Mouse (Mus musculus) adipose tissue, adult 10 weeks (tissue): ENCODE results near the gene Fbxw25. TPM values are rescaled to one million over a fixed set of nuclear protein-coding genes. Genes with fewer than 3 reads are reported as not detected.

Source experiments
- polyA plus RNA-seq: library from polyadenylated mRNA; stranded (reverse); fragments of 350-450 nt; fragmentation: Illumina TruSeq; extraction: RNeasy Lipid Tissue Mini Kit (QIAGEN cat#74804); gene quantifications from one replicate; pipeline ENCODE4 v1.2.3, GENCODE M21; 2014; ENCODE audit warnings: low read depth, low replicate concordance

Gene Fbxw25
- not detected for polyA plus RNA-seq

GRCm38 (mm10) chr9:109664552-109664951 lies at the start of gene Fbxw25:
TSS of gene Fbxw25 (minus strand) at chr9:109664652.

GRCm38 (mm10) chr9:109702600-109702999 lies 38.1 kb upstream of the Fbxw25 start, which contains the start of gene Fbxw18:
TSS of gene Fbxw18 (minus strand) at chr9:109702700.

GRCm38 (mm10) chr9:109625957-109626356 lies 38.5 kb downstream of the Fbxw25 start, which contains the start of gene Fbxw24:
TSS of gene Fbxw24 (minus strand) at chr9:109626057.

Other genes starting within 250 kb of the Fbxw25 start
- gene Fbxw16, start 215.5 kb downstream of the Fbxw25 start, polyA plus RNA-seq: not detected
- gene Fbxw19, start 168.8 kb downstream of the Fbxw25 start, polyA plus RNA-seq: not detected
- 0.41 TPM for gene Fbxw15, start 96.4 kb downstream of the Fbxw25 start, polyA plus RNA-seq
- not detected for gene Fbxw24, start 38.6 kb downstream of the Fbxw25 start, polyA plus RNA-seq
- 0.20 TPM for gene Fbxw18, start 38.0 kb upstream of the Fbxw25 start, polyA plus RNA-seq
- gene Fbxw26, start 81.4 kb upstream of the Fbxw25 start, polyA plus RNA-seq: not detected
- gene Fbxw27, start 126.0 kb upstream of the Fbxw25 start, polyA plus RNA-seq: 1.2 TPM
- gene Spink8, start 147.6 kb upstream of the Fbxw25 start, polyA plus RNA-seq: 6,153 TPM
- gene Nme6, start 168.1 kb upstream of the Fbxw25 start, polyA plus RNA-seq: 30.1 TPM
- gene Camp, start 185.0 kb upstream of the Fbxw25 start, polyA plus RNA-seq: not detected
- gene Cdc25a, start 210.9 kb upstream of the Fbxw25 start, polyA plus RNA-seq: 6.6 TPM